Mouse (Mus musculus) embryo, embryonic 9.5 days (tissue): Measurements from ENCODE around the gene Ntn4.
"Not testable (repeated sequence)": the region's sequence is repeated elsewhere in the genome, so short reads cannot be mapped to it uniquely, and the experiment has no call there.

ENCODE experiments used
- DNase-seq: peaks from one replicate; pipeline ENCODE4 v3.0.0-alpha.2; 2017; ENCODE audit errors: extremely low spot score

Ntn4 gene

DNA sequence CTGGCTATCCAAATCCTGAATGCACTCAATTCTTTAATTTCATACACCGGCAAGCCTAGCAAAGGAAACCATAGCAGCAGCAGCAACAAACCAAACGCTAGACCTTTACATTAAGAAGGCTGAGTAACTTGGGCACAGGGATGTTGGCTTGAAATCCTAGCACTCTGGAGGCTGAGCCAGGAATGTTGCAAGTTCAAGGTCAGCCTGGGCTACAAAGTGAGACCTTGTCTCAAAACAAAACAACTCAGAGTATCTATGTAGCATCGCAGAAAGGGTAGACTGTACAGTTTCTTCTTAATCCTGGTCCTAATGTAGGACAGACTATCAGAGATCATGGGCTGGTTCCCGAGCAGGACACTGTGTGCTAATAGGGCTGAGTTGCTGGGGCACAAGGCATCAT lies 43.4 kb downstream of the Ntn4 start:
- DNase-seq, result no peak

DNA sequence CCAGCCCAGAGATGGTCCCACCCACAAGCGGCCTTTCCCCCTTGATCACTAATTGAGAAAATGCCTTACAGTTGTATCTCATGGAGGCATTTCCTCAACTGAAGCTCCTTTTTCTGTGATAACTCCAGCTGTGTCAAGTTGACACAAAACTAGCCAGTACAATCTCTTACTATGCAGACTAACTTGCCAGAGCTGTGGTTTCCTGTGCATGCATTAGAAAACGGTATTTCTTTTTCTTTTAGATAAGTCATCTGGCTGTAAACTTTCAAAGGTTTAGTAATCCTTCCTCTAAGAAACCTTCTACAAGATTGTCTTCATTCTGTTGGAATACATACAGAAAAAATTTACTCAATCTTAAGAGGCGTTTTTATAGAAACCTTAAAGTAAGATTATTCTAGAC lies 44.9 kb downstream of the Ntn4 start:
- not testable (repeated sequence) for DNase-seq

DNA sequence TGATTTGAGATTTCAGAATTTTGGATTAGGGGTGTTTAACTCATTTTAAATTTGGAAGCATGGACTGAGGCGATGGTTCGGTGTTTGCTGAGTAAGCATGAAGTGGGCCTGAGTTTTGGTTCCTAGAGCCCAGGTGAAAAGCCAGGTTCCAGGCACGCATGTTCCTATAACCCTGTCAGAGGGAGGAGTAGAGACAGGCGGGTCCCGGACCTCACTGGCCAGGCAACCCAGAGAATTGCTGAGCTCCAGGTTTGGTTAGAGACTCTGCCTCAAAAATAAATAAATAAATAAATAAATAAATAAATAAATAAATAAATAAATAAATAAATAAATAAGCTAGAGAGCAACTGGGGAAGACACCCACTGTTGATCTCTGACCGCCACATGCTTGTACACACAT lies 46.1 kb downstream of the Ntn4 start:
- no peak for DNase-seq

DNA sequence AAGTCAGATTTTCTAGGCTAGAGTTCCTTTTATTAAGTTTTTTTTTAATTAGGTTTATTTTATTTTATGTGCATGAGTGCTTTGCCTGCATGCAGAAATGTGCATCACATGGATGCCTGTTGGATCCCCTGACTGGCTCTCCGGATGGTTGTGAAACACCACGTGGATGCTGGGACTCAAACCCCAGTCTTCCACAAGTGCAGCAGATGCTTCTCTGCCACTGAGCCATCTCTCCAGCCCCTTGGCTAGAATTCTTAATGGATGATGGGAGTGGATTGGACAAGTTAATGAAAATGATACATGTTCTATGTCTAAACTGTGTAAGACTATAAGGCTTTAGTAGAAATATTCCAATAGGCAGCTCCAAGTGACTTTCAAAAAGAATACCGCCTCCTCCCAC lies 47.3 kb downstream of the Ntn4 start:
- DNase-seq, result no peak

DNA sequence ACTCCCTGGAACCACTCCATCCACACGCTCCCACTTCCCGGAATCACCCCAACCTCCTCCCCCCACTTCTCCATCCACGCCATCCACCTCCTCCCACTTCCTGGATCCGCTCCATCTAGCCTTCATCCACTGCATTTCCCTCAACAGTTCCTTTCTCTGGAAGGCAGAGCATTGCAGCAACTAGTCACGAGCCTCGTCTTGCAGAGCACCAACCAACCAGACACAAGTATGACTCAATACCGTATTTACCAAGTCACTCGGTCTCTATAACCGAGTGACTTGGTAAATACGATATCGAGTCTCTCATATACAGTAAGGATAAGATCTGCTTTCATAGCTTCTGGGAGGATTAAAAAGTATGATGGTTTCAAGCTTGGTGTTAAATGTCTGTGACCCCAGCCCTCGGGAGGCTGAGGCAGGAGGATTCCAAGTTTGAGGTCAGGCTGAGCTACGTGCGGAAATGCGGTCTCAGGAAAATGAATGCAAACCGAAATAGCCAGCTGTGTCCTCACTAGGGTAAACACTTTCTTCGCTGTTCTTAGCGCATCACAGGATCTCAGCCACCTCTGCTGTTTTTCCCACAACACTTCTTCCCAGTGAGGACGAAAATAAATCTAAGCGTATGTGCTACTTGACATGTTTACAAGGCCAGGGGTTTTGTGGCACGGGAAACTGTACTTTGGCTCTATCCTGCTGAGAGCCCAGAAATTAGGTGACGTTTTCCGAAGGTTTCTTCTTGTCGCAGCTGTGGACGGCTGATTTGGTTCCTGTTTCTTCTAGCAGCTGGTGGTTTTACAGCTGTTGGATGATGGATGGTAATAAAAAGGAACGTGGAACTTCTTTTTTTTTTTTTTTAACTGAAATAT lies 48.1 kb downstream of the Ntn4 start:
- DNase-seq, result no peak

DNA sequence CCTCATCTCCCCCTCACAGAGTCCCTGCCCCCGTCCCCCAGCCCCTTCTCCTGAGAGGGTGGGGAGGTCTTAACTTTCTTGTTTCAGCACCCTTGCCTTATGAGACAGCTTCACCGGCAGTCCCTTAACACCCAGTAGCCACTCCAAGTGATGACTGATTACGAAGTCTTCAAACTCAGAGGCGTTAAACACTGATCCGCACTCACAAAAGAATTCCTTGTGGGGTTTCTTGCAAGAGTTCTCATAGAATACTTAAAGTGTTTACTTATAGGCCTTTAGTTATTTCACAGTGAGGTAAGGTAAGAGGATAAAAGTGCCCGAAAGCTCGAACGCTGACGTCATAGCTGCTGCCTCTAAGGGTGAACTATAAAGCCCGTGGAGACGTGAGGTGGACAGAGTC lies 50.9 kb downstream of the Ntn4 start:
- no peak for DNase-seq

DNA sequence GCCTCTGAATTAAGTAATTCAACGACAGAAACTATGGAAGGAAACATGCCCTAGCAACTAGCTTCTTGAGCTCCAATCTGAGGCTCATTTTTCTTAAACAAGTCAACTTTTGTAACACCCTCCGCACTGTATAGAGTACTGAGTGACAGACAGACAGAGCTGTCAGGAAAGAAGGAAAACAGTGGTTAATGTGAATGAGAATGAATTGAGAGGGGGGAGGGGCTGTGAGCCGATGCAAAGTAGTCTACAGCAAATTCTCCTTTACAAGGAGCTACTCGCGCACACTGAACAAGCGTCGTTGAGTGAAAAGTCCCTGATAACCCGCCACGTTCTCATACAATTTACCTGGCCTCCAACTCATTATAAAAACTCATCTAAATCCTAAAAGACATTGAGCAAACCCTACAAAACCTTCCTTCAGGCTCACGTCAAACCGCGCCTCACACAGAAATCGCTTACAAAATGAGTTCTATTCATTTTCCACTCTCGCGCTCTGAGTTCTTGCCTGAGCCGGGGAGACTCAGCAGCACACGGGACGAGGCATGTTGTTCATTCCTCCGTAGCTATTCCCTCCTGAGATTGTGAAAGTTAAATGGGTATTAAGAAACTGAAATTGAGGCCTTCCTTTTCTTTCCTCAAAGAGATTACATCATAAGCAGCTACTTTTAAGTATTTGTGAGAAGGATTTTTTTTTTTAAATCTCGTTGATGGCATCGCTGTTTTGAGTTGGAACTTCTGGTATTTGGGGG lies 54.7 kb downstream of the Ntn4 start:
- DNase-seq, result no peak

DNA sequence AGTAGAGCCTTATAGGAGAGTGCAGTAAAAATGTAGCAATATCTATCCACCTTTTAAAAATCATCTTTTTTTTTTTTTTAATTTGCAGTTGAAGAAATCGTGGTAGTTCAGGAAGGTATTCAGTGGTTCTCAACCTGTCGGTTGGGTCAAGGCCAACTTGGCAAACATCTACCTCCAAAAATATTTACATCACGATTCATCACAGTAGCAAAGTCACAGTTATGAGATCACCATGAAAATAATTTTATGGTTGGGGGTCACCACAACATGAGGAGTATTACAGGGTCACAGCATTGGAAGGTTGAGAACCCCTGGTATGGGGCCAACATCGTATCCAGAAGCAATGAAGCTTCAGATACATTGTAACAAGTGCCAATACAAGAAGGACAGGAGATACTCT lies 55.5 kb downstream of the Ntn4 start:
- no peak for DNase-seq

DNA sequence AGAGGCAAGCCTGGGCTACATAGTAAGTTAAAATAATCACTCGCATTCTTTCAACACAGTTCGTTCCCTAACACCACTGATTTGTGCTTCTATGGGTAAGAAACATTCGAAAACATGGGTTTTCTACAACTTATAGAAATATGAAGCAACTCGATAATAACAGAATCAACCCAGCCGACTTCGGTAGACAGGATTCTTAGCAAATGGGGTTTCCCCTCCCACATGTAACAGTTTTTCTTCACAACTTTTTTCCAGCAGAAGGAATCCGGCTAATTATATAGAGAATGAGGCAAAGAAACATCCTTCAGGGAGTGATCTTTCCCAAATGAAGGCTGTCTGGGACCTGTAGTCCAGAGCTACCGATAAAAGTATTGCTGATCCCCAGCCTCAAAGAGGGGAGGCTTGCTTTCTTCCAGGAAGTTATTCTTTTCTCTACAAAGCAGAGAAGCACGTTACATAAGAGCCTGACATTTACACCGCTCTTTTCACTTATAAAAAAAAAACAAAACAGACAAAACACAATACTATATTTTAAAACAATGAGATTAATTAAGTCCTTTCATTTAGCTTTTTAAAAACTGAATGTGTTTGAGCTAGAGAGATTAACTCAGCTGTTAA lies 57.5 kb downstream of the Ntn4 start:
- DNase-seq, result no peak

DNA sequence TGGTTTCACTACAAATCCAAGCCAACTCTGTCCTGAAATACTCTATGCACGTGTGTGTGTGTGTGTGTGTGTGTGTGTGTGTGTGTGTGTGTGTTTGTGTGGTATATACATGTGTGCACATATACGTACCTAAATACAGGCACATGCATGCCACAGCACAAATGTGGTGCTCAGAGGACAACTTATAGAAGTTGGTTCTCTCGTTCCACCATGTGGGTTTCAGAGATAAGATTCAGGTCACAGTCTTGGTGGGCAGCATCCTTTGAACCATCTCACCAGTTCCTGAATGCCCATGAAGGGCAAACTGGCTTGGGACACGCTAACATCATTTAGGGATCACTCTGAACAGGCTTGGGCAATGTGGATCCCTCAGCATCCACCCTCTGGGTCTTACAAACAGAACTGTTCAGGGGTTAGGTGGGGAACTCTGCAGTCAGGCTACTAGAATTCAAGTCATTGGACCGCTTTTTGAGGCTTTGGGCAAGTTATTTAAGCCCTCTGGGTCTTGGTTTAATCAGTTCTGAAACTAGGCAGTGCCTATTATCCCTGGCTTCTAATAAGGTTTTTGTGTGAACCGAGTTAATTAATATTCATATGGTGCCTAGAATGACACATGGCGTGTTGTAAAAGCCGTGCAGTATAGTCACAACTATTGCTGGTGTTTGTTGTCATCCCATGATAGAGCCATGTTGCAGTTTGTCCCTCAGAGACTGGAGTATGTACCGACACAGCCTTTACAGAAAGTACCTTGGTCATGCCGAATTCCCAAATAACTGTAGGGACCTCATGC lies 59.4 kb downstream of the Ntn4 start:
- DNase-seq, result no peak

DNA sequence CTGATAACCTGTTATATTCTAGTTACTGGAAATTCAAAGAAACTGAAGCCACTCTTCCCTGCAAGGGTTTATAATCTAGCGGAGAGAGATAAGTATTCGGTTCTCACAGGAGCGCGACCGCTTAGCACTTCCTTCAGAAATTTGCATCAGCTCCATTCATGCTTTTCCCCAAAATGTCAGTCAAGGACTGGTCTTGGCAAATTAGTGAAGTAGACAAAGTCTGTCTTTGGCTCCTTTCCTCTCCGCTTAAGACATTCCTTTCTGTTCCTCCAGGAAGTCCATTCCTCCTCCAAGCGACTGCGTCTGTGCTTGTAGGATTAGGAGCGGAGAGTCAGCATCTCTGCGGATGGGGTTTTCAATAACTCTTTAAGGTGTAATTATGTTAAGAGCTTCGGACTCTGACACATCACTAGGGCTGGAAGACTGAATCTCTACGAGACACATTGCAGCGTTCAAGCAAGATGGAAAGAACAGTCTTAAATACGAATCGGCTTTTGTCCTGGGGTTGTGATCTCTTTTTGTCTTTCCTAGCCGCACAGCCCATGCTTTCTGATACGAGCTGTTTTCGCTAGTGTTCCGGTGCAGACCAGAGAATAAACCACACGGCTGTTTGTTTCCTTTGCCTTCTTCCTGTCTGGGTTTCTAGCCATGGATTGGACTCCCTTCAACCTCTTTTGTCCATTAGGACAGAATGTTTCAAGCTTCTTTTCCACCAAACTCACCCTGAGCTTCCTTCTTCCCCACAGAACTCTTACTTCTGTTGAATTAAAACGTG lies 60.3 kb downstream of the Ntn4 start:
- DNase-seq, result no peak

DNA sequence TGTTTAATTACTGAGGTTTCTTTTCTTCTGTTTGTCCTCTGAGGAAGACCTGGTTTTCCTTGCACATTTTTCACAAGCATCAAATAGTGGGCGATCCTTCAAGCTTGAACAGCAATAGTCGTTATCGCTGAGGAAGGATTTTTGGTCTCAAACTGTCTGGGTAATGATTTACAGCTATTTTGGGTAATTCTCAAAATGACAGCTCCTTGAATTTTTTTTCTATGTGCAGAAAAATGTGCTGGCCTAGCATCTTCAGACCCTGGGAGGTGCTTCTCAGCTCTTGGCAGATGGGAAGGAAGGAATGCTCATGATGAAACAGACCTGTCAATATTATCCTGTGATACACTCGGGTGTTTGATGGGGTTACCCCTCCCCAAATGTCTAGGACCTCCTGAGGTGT lies 63.5 kb downstream of the Ntn4 start:
- DNase-seq, result no peak

DNA sequence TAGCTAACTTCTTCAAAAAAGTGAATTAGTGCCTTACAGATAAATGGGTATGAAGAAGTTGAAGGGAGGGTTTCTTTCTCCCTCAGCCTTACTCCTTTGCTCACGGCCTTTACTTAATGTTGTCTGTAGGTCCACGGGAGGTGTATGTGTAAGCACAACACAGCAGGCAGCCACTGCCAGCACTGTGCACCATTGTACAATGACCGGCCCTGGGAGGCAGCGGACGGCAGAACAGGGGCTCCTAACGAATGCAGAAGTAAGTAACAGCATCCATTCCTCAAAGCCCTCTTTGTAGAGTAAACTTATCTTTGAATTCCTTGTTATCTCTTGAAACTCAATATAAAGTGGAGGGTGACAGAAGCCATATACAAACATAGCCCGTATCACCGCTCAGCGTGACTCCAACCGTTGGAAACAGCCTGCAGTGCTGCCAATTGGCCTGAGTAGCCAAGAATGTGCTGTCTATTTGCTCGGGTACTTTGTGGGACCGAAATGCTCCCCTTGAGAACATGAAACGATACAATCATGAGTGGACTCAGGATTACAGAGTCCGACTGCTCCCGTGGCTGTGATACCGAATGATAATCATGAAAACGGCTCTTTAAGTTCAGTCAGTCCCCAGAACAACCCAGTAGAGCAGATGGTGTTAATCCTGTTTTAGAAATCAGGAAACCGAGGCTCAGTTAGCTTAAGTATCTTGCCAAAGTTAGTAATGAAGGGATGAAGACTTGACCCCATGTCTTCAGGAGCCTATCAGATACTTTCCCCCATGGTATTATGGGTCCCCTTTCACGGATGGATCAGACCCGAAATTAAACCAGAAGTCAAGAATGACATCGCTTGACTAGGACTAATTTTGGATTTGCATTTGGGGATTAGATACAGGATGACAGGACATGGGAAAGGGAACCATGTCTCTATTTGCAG lies 66.9 kb downstream of the Ntn4 start:
- DNase-seq, result no peak

DNA sequence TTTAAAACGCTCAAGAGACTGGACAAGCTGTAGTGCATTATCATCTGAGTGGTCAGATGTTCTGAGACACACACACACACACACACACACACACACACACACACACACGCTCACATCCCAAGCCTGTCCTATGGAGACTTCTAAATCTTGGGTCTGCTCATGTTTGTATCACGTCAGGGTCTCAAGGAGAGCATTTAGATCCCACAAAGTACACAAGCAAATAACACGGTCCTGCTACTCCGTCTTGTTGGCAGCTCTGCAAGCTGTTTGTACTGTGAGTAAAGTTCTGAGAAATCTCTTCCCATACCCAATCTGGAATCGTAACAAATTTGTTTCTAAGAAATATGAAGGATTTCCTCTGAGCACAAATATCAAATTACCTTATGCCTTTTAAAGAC lies 67.6 kb downstream of the Ntn4 start:
- DNase-seq, result no peak

DNA sequence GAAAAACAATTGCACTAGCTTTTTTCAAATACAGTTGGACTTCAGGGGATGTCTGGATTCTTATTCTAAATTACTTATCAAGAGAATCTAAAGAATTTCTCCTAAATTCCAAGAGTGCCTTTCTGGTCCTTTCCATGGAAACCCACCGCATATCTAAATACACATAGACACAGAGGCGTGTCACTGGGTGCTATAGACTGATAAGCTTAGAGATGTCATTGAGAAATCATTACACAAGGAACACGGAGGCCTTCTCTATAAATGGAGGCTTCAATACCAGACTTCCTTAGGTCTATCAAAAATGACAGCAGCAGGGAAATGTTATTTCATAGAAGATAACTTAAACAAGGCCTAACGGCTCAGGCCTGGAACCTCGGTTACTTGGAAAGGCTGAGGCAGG lies 68.0 kb downstream of the Ntn4 start:
- no peak for DNase-seq

DNA sequence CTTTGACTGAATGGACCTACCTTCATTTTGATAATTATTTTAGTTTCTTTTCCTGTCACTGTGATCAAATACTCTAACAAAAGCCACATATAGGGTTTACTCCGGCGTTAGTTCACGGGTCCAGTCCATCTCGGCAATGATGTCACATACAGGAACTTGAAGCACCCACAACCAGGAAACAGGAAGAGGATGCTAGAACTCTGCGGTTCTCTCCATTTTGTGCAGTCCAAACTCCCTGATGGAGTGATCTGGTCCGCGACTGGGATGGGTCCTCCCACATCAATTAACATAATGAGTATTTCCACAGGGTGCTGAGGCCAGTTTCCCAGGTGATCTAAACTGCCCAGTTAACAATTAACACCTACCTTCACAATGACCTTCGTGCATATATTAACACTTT lies 69.1 kb downstream of the Ntn4 start:
- DNase-seq, result no peak

DNA sequence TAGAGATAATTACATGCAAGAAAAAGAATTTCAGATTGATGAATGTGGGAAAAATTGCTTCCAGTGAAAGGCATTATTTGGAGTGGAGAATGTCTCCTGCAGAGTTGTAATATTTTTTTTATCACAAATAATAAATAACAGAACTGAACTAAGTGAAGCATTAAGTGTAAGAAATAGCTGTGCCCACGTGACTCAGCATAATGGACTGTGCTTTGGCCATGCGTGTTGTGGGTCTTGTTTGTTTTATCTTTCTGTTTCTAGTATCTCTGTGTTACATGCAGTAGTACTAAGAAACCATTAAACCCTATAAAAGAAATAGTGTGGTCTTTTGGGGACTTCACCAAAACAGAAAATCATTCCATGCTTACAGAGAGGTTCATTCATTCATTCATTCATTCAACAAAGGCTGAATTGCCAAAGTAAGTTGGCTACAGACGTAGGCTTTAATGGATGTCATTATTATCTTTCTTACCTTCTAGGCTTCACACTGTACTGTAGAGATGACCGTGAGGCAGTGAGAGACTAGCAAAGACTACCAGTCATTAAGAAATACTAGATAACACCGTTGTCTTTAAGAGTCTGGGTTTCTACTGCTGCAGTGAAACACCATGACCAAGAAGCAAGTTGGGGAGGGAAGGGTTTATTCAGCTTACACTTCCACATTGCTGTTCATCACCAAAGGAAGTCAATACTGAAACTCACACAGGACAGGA lies 81.3 kb downstream of the Ntn4 start:
- DNase-seq, result no peak

DNA sequence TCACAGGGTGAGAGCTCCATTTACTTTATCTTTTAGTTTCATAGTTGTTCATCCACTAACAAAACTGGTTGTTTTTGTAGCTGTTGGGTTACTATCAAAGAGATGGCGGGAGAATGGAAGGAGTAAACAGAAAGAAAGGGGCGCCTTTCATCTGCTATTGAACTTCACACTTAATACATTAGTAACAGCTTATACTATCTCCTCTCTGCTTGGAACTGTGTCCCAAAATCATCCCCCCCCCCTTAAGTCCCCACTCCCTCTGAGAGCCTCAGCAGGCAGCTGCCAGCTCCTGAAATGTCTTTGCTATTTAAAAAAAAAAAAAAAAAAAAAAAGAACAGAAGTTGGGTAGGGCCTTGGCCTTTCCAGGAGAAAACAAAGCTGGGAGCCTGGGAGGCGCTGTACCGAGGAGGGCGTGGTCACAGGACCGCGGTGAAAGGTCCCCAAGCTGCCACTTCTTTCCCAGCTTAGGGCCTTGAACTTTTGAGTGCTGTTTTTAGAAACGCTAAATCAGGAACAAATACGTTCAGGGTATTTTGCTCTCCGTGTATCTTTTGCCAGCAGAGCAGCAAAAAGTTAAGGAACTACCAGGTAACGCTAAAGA lies 83.6 kb downstream of the Ntn4 start:
- DNase-seq, result peak; percentile 20

DNA sequence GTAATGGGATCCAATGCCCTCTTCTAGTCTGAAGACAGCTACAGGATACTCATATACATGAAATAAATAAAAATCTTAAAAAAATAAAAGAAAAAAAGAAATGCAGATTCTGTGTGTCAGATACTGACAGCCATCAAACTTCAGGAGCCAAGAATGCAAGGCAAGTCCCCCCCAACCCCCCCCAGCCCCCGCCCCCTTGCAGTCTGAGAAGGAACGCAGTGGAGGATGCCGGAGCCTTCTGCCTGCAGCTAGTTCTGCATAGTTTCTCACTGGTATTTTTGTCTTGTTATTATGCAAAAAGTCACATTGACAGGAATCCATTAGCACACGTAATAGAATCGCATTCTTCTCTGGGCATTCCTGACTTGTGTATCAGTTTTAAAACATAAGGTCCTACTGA lies 87.7 kb downstream of the Ntn4 start:
- DNase-seq, result no peak
